Mouse (Mus musculus): ENCODE results near the gene Gata3.

Gata3 gene

DNA sequence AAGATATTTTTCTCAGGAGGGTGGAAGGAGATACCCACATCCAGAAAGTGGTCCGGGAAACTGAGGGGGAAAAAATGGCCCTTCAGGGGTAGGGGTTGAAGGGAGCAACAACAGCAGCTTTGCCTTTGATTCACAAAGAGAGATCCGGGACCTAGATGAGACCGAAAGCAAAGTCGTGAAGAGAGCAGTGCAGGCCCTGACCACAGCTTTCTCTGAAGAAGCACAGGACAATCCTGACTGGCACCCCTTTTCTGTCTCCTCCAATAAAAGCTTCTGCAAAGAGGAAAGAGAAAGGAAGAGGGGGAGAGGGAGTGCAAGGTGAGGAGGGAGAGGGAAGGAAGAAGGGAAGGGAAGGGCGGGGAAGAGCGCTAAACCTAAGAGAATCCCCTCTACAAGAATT is 18.0 kb downstream of the Gata3 start:
- peak; percentile 44 for DNase-seq (ENCODE audit: low spot score)

DNA sequence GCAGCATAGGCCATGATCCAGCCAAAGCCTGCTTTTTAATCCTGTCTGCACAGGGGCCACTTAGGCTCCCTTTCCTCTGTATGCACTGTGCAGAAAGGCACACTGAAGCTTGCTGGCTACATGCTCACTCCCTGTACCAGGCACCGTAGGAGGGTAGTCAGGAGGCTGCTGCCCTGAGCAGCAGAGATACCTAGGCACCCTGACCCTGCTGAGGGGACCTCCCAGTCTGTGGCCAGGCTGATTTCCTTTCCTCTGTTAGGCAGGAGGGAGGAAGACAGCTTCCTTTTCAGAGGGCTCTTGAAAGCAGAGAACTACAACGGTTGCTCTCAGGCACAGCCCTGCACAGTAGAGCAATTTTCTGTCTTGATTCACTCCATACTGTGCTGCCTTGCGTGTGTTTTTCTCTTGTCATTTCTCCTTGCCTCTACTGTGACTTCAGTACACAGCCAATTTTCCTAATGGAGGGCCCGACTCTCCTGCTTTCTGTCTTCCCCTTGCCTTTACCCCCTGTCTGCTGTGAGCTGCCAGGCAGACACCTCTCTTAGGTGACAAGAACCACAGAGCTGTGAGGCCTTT is 18.6 kb downstream of the Gata3 start:
- peak; percentile 56 for DNase-seq (ENCODE audit: low spot score)

GRCm38 (mm10) chr2:9867092-9867825 is 22.6 kb downstream of the Gata3 start:
- no peak for DNase-seq (ENCODE audit: low spot score)

DNA sequence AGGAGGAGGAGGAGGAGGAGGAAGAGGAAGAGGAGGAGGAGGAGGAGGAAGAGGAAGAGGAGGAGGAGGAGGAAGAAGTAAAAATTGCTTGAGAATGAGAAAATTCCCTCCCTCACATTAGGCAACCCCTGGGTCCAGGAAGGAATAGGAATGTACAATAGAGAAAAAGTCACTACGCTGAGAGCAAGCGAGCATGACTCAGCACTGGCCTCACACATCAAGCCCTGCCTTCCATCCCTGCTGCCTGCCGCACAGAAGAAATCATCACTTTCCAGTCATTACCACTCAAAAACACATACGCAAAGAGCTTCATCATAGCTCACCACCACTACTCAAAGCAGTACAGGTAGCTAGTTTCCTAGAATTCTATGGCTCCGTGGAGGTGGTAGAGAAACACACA is 29.1 kb downstream of the Gata3 start:
- DNase-seq (ENCODE audit: low spot score), result no peak

DNA sequence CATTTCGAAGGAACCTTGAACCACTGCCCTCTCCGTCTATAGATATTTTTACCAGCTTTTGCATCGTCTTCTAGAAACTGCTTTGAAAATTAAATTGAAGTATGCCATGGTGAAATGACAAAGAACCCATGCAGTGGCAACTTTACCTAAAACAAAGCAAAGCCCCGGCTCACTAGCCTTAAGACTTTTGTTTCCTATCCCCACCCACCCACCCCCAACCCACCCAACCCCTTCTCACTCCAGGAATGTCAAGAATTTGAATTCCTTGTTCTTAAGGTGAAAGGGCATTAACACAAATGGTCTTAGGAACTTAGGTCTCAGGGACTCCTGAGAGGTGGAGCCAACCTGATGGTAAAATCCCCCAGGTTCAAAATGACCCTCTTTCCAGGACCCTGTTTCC is 34.0 kb downstream of the Gata3 start:
- DNase-seq (ENCODE audit: low spot score), result no peak

DNA sequence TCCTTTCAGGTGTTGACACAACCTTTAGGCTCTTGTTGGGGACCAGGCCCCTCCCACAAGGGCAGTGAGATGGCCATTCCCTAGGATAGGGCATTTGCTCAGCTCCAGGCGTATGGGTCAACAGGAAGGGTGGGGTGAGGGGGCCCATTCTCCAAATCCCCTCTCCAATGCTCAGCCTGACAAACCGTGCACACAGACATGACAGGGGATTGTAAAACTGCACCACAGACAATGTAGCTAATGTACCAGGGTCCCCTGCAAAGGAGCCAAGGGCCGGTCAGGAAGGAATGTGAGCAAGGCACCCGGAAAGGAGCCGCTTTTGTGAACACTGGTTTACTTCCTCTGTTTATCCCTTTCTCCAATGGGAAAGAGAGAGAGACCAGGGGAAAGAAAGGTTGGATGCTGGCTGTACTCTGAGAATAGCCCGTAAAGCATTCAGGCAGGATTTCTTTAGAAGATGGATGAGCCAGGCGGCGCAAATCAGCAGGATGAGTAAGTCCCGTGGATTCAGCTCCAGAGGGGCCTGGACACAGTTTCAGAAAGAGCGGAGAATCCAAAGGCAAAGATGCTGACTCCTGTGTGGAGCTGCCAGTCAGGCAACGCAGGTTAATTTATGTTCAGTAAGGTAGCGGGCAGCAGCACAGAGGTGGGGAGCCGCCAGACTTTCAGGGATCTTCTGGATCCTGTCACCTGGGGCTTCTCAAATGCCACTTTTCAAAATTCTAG is 36.8 kb downstream of the Gata3 start:
- DNase-seq (ENCODE audit: low spot score), result no peak

DNA sequence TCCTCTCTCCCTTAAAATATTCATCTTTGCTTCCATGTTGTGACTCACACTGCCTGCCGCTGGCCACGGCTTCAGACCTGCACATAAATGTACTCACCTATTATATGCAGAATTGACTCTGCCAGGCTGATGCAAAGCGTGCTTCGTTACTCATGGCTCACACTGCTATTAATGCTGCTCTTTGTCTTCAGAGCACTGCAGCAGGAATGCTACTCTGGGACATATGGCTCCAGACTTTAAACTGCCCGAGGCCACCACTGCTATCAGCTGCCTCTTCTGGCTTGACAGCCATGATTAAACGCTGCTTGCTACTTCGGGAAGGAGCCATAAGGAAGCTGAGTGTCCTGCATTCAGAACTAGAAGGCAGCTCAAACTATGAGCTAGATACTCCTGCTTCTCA is 54.6 kb downstream of the Gata3 start:
- no peak for DNase-seq (ENCODE audit: low spot score)

DNA sequence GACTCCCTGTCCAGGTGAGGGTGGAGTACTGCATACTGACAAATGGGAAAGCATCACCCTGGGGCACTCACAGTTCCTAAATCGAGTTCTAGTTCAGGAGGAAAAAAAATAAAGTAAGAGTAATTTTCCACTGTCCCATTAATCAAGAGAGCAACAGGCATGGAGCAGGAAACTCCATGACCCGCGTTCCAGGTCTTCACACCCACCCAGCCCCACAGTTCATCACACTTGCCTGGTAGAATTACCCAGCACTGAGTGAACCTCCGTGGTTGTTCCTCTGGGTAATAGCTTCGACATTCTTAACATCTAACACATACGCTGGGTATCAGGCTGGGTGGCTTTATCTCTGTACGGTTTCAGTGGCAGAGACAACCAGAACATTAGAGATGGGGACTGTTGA is 56.1 kb downstream of the Gata3 start:
- DNase-seq (ENCODE audit: low spot score), result no peak

DNA sequence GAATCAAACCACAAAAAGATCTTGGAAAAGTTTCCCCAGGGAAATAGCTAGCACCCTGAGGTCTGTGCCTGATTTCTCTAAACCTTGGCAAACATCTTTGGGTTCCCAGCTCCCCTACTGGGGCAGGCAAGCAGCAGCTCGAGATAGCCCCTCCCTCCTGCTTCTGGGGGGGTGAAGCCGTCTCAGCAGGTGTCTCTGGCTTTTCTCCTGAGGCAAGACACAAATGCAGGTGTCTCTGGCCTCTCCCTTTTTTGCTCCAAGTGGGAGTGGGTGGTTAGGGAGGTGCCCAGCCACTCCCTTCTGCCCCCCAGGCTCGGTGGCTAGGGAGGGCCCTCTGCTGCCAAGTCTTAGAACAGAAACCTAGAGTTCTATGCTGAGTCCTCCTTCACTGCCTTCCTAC is 62.2 kb downstream of the Gata3 start:
- no peak for DNase-seq (ENCODE audit: low spot score)

GRCm38 (mm10) chr2:9820611-9821010 is 69.2 kb downstream of the Gata3 start:
- DNase-seq (ENCODE audit: low spot score), result no peak

- no peak for DNase-seq (ENCODE audit: low spot score)
Observed at GRCm38 (mm10) chr2:9818177-9818785, 71.6 kb downstream of the Gata3 start.
